Mouse (Mus musculus) T-helper 1 cell (primary cell): ENCODE data around the gene Sema6d.

Experiments used
- in situ Hi-C: fragments of 300-600 bp; cut with MboI, MseI; formaldehyde crosslinking; loops from one replicate; pipeline ENCODE4 v1.15.1; 2025; ENCODE audit warnings: high pct_unique_total_duplicates

Gene Sema6d

DNA sequence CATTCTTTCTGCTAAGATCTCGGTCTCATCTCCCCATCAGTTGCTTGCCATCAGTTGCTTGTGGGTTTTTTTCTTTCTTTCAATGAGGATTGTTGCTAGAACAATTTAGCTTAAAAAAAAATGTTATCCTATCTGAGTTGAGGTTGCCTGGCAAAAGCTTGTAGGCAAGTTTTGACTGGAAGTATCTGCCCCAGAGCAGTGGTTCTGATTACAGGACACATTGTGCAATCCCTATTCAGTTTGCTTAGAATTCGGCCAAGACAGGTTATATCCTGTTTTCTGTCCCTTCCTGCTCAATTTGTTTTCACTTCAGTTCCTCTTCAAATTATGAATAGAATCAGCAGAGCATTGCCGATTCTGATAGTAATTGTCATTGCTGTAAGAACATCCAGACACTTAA, 552.4 kb downstream of the Sema6d start:
- in situ Hi-C loops: no loop called here

DNA sequence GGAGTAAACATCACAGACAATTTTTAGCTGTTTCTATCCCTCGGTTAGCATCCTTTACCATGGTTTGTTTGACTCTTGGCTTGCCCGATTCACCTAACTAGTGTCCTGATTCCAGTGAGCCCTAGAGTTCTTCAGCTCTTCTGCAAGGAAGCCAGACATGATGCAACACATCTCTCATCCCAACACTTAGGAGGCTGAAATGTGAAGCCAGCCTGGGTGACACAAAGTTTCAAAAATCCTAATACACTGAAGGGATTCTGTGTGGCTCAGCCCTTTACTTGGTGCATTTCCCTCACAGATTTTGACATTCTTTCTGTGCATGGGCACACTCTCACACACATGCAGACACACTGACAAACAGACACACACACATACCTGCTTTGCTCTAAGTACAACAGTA, 560.8 kb downstream of the Sema6d start:
- in situ Hi-C loops: no loop called here

DNA sequence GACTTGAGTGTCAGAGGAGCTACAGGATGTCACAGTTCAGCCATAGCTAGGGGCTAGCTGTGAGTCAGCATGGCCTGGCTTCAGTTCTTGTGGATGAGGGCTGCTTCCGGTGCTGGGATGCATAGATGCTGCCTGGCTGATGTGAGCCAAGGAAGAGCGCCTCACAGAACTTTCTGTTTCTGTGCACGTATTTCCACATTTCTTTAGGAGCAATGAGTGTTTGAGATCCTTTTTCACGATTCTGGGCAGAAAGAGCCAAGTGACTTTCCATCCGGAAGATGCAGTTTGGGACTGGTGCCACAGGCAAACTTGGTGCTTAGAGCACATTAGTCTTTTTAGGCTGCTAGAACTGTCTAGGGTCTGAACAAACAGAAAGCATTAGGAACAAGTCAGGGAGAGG, 561.4 kb downstream of the Sema6d start:
- in situ Hi-C loops: no loop called here

DNA sequence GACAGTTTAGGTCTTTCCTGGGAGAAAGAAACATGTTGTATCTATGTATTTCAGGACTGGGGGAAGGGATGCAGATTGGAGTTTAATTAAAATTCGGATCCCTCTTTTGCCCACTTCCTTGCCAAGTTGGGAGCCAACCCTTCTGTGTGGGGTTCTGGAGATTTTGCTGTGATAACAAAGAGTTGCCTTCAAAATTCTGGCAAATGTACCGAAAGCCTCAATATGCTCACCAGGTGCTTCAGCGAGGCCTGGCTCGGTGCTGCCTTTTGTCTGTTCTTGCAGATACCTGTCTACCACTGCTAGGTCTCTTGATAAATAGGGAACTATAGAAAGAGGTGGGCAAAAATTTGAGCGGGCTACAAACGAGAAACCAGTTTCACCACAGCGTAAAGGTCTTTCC, 563.4 kb downstream of the Sema6d start:
- in situ Hi-C loops: no loop called here

DNA sequence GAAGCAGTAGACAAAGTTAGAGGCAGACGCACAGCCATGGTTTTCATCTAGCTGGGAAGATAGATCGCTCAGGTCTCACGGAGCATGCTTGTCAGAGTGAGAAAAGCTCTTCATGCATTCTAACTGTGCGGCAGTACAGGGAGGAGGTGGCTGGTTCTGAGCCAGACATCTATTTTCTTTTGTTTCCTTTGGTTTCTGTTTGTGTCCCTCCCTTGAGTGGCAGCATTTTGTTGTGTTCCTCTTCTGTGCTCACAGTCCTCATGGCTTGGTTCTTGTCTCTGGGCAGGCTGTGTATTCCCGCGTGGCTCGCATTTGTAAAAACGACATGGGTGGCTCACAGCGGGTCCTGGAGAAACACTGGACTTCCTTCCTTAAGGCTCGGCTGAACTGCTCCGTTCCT, 567.6 kb downstream of the Sema6d start:
- in situ Hi-C loops: no loop called here

DNA sequence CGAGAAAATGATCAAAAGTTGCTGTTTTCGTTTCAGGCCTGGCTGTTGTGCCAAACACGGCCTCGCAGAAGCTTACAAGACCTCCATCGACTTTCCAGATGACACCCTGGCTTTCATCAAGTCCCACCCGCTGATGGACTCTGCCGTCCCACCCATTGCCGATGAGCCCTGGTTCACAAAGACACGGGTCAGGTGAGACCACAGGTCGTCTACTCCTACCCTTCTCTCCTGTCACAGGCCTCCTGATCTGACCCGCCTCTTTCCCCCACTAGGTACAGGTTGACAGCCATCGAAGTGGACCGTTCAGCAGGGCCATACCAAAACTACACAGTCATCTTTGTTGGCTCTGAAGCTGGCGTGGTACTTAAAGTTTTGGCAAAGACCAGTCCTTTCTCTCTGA, 568.6 kb downstream of the Sema6d start:
- in situ Hi-C loops: no loop called here

DNA sequence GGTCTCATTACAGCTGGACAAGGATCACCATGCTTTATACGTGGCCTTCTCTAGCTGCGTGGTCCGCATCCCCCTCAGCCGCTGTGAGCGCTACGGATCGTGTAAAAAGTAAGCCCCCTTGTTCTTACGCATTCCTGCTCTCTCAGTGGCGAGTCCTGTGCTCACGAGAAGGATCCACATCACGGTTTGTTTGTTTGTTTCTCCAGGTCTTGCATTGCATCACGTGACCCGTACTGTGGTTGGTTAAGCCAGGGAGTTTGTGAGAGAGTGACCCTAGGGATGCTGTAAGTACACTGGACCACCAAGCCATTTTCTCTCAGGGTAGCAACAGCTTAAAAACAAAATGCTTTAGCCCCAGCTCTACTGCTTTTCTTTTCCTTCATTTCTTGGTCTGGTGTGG, 569.8 kb downstream of the Sema6d start:
- in situ Hi-C loops: no loop called here

DNA sequence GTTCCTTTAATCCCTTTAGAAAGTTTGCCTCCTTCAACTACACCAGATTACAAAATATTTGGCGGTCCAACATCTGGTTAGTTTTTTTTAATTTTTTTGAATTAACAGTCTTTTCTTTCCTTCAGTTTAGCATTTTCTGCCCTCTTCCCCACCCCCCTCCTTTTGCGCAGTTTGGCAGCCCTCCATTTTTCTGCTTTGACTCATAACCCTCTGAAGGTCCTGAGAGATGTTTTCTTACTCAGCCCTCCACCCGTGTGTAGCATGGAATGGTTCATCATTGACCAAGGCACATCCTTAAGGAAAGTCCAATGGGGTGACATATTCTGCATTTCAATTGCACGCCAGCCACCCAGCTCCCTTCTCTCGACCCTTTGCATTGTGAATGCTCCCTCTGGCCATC, 570.9 kb downstream of the Sema6d start:
- in situ Hi-C loops: no loop called here

DNA sequence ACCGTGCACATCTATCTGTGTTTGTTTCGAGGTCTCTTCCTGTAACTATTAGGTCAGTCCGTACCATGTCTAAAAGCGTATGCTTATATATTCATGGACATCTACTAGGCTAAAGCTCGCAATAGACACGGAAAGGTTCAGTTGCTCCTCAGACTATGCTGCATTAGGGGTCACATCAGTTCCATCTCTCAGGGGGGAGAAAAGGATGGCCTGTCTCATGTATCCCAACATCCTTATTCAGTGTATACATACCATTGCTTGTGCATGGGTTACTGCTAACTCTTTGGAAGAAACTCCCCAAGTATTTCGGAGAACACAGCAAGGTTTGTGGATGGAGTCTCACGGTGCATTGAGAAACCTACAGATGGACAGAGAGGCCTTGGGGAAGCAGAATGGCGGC, 571.5 kb downstream of the Sema6d start:
- in situ Hi-C loops: no loop called here

DNA sequence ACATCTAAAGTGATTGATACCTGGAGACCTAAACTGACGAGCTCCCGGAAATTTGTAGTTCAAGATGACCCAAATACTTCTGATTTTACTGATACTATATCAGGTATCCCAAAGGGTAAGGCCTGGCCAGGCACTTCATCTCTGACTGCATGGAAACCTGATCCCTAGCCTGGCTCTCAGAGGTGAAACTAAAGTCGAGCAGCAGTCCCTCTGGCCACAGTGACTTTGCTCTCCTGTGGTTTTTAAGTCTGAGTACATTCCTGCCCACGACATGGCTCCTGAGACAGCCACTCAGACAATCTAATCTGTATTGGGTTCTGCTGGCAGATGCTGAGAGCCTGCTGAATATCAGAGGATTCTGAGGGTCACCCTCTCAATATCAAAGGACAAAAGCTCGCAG, 572.5 kb downstream of the Sema6d start:
- in situ Hi-C loops: no loop called here

DNA sequence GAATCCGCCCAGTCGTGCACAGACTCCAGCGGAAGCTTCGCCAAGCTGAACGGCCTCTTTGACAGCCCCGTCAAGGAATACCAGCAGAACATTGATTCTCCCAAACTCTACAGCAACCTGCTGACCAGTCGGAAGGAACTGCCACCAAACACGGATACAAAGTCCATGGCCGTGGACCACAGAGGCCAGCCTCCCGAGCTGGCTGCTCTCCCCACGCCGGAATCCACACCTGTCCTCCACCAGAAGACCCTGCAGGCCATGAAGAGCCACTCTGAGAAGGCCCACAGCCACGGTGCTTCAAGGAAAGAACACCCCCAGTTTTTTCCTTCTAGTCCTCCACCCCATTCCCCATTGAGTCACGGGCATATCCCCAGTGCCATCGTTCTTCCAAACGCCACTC, 574.4 kb downstream of the Sema6d start:
- in situ Hi-C loops: no loop called here

DNA sequence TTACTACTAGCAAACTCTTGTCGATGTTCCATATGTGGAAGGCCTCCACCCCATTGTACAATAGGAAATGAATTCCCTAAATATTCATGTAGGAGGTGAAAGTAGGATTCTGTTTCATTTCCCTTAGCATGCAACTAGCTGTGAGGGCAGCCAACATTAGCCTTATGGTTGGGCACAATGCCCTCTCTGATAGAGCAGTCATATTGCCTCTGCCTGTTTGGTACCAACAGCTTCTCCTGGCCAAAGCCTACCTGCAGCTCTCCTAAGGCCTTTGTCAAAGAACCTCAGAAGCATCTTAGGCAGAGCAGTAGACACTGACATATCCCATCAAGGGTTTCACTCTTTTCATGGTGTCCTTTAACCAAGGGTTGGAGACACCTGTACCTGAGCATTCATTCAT, 578.7 kb downstream of the Sema6d start:
- in situ Hi-C loops: no loop called here

DNA sequence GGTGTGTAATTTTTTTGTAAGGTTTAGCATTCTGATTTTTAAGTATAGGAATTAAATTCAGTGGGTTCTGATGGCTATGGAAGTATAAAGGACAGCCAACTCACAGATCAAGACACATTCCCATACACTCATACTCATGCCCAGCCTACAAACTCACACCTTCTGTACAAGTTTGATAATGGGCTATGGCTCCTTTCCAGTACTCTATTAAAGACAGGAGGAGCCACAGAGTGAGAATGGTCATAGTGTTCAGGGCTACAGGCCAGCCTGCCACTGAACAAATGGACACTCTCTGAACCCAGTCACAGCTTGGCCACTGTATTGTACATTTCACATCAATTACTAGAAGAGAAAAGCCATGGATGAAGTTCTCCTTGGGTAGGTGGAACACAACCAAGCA, 583.3 kb downstream of the Sema6d start:
- in situ Hi-C loops: no loop called here

DNA sequence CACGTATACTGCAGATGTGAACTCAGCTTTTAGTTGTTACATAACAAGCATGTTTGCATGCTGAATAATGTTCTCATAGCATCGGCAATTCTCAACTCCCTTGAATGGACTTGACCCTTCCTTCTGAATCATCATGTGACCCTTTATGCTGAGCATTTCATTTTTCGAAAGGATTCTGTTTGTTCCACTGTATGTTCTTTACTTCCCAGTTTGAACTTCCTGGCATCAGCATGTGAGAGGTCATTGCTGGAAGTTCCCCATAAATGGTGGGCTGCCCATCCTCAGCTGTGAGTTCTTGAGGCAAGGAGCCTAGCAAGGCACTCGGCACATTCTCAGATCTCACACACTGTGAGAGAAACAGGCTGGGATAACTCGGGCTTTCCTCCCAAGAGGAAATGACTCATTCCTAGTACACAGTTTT, 594.7 kb downstream of the Sema6d start:
- in situ Hi-C loops: no loop called here

DNA sequence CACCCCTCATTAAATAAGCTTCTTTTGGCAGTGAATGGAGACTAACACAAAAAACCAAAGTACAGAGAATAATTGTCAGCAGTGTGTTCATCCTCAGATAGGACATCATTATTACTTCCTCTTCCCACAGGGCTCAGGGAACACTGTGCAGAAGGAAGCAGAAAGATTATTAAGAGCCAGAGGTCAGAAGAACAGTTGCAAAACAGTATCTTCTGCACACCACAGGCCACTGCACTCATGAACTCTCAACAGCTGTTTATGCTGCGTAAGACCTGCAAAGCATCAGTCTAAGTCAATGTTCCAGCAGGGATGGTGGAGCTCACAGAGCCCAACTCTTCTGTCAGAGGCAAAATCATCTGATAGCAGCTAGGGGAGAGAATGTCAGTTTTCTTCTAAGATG, 600.6 kb downstream of the Sema6d start:
- in situ Hi-C loops: no loop called here

DNA sequence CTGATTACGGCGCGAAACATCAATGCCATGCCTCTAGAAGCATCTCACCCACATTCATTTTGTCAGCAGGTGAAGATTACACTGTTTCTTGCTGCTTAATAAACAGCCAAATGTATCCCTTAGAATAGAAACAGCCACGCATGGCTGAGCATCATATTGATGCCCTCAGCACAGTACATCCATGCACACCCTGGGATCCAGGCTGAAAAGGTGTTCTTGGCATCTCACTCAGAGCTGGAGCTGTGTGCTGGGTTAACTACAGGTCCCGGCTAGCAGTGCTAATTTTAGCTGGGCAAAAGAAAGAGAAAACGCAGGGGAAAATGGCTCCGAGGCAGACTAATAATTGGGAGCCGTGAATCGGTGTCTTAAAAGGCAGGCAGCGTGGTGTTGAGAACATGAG, 612.9 kb downstream of the Sema6d start:
- in situ Hi-C loops: no loop called here

DNA sequence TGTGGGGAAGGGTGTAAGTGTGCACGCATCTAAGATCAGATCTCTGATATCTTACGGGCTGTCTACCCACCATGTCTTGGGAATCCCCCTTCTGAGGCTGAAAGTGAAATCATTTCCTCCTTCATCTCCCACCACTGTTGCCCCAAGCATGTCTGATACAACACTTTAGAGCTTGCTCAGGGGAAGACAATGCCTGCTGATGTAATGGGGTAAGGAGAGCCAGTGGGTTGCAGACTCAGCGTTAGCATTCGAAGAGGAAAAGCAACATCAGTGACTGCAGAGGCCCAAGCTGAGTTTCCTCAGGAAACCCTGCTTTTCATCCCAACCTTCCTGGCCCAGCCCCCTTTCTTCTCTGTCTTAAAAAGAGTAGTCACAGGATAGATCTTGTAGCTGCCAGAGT, 615.2 kb downstream of the Sema6d start:
- in situ Hi-C loops: no loop called here

DNA sequence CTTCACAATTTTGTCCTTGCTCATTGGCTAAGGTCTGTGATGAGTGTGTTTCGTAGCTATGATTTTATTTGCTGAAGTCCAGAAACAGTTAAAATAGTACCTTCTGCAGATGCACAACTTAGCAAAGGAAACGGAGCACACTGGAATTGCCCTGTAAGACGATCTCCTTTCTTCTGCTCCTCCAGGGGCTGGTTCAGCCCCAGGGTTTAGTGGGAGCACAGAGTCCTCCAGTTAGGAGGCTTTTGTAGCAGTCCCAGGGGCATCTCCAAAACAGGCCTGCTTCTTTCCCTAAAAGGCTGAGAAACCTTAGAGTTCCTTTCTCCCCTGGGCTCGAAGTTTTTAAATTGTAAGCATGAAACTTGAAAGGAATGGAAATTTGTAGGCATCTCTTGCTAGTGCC, 616.0 kb downstream of the Sema6d start:
- in situ Hi-C loops: no loop called here

DNA sequence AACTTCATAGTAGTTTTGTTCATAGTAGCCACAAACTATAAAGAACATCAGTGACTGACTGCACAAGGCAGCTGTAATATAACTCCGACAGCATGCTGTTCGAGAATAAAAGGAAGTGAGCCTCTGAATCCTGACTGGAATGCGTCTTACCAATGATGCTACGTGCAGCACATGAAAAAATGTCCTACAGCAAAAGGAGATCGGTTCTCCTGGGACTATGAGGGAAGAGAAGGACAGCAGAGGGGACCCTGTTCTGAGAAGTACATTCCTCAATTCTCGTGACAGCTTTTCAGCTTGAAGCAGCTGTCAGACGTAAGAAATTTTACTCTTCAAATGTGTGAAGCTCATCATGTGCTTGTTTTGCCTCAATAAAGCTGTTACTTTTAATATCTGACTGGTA, 617.1 kb downstream of the Sema6d start:
- in situ Hi-C loops: no loop called here
